Mouse (Mus musculus) lung, embryonic 16.5 days (tissue): ENCODE measurements around the gene Sec14l1. TPM values are rescaled to one million over a fixed set of nuclear protein-coding genes. Genes with fewer than 3 reads are reported as not detected.
"Not testable (repeated sequence)": the region's sequence is repeated elsewhere in the genome, so short reads cannot be mapped to it uniquely, and the experiment has no call there.

ENCODE experiments used
- ATAC-seq: fragments of 200-750 bp; cut with Nextera tagmentation; 2 replicates; pipeline ENCODE4 v1.8.0; 2017; ENCODE audit warnings: low read depth, mild to moderate bottlenecking, moderate library complexity
- H3K27ac ChIP-seq: fragments of 300-500 bp; sonication (generic); 2 replicates; pipeline ENCODE4 v1.5.1; 2014; ENCODE audit warnings: mild to moderate bottlenecking, control low read depth, low read length
- H3K27me3 ChIP-seq: fragments of 300-500 bp; sonication (generic); 2 replicates; pipeline ENCODE4 v1.6.1; 2014; ENCODE audit warnings: low read depth, low read length, mixed read lengths; ENCODE audit not compliant: control insufficient read depth, insufficient read depth
- H3K36me3 ChIP-seq: fragments of 300-500 bp; sonication (generic); 2 replicates; pipeline ENCODE4 v1.6.1; 2014; ENCODE audit warnings: low read length; ENCODE audit not compliant: control insufficient read depth, insufficient read depth
- H3K4me1 ChIP-seq: fragments of 300-500 bp; sonication (generic); replicated peaks from 2 replicates; pipeline ENCODE4 v1.6.1; 2014; ENCODE audit warnings: low read length, mixed read lengths; ENCODE audit not compliant: control insufficient read depth, insufficient read depth
- H3K4me2 ChIP-seq: fragments of 300-500 bp; sonication (generic); 2 replicates; pipeline ENCODE4 v1.6.1; 2014; ENCODE audit warnings: low read depth, low read length, control low read depth
- H3K4me3 ChIP-seq: fragments of 300-500 bp; sonication (generic); 2 replicates; pipeline ENCODE4 v1.5.1; 2014; ENCODE audit warnings: mild to moderate bottlenecking, low read length, control low read depth
- H3K9ac ChIP-seq: fragments of 300-500 bp; sonication (generic); 2 replicates; pipeline ENCODE4 v1.6.1; 2014; ENCODE audit warnings: low read length, control low read depth
- H3K9me3 ChIP-seq: fragments of 300-500 bp; sonication (generic); 2 replicates; pipeline ENCODE4 v1.6.1; 2016; ENCODE audit warnings: low read length; ENCODE audit not compliant: control insufficient read depth
- WGBS: fragments of 180-500 bp; shearing (Covaris S2); extraction: QIAGEN DNeasy Blood & Tissue Kit; methylation state at CpG from one replicate; pipeline ENCODE4 v1.1.7; 2014; 5-methylcytosine and 5-hydroxymethylcytosine counted together
- polyA plus RNA-seq: library from polyadenylated mRNA; unstranded; fragments of >200 nt; fragmentation: Nextera tagmentation; extraction: Ambion mirVana; gene quantifications from 2 replicates; pipeline ENCODE4 v1.2.1, GENCODE M21; 2015

Sec14l1 gene
- 74.5 and 76.5 TPM in 2 replicates for polyA plus RNA-seq

DNA sequence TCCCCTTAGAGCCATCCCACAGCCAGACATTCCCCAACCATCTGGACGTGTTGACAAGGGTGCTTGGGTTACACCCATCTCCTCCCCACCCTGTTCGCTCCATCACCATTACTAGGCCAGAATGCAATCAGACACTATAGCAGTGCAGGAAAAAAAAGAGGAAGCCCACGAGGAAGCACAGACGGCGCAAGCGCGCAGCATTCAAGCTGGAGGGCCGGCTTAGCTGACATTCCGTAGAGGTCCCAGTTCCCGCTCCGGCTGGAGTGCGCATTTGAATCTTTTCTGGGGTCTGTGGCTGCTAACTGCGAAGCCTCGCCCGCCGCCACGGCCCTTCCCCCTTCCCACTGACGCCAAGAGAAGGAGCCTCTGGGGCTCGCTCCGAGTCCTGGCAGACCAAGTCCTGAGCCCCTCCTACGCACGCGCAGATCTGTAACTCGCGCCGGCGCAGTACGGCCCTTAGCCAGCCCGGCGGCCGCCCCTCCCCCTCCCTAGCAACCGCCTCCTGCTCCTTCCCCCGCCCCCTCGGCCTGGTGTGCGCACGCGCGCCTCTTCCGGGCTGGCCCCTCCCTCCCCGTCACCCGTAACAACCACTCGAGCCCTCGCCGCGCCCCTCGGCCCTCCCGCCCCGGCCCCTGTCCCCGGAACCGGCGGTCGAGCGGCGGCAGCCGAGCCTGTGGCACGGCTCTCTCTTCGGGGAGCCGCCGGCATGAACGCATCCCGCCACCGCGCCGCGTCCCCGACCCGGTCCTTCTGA is at the start of gene Sec14l1:
Sec14l1 (plus strand) TSS at position 577 of the 754 bp plus-strand sequence.
- peak within 1 kb of the TSS; percentile 95 for H3K27ac ChIP-seq
- H3K27me3 ChIP-seq: no peaks in the 10 kb centered on the region
- no peaks in the 10 kb centered on the region for H3K36me3 ChIP-seq
- H3K9ac ChIP-seq: peak within 1 kb of the TSS; percentile 92
- ATAC-seq: peak; percentile 95
- peak within 1 kb of the TSS; percentile 83 for H3K4me3 ChIP-seq
- H3K9me3 ChIP-seq: 0 out of 2 replicates have a peak, but pooled peaks cover 3% of the 10 kb centered on the region
- peaks cover 42% of the 10 kb centered on the region for H3K4me1 ChIP-seq
- H3K4me2 ChIP-seq: peak within 1 kb of the TSS; percentile 74
- WGBS: 0% methylated on average over 41 of the region's 67 CpGs

DNA sequence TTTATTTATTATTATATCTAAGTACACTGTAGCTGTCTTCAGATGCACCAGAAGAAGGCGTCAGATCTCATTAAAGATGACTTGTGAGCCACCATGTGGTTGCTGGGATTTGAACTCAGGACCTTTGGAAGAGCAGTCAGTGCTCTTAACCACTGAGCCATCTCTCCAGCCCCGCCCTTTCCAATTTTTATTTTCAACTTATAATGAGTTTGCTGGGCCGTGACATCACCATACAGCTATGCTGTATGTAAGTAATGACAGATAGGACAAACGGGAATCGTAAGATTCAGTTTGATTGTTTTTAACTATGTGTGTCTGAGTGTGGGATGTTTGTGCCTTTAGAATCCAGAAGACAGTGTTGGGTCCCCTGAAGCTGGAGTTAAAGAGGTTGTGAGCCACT is 49.4 kb upstream of the Sec14l1 start:
- WGBS: 61% methylated on average over 5 of the region's 5 CpGs
- not testable (repeated sequence) for H3K4me2 ChIP-seq, ATAC-seq, H3K36me3 ChIP-seq, H3K4me3 ChIP-seq, H3K4me1 ChIP-seq, H3K27me3 ChIP-seq, H3K9ac ChIP-seq, H3K27ac ChIP-seq, H3K9me3 ChIP-seq

DNA sequence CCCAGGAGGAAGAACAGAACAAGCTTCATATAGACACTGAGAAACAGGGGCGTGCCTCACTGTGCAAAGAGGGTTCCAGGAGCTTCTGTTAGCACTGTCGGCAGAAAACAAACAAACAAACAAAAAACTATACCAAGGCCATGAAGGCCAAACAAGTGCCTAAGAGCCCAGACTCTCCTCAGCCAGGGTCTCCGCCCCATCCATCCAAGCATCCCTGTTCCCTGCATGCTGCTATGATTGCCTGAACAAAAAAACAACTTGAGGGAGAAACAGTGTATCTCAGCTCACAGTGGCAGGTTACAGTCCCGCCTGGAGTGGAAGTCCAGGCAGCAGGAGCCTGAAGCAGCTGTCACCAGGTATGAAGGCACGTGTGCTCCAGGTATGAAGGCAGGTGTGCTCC is 48.2 kb upstream of the Sec14l1 start:
- H3K4me2 ChIP-seq: no peak overlapping the region
- H3K9ac ChIP-seq: no peak overlapping the region
- no peaks in the 10 kb centered on the region for H3K36me3 ChIP-seq
- H3K4me3 ChIP-seq: no peak overlapping the region
- no peaks in the 10 kb centered on the region for H3K9me3 ChIP-seq
- H3K4me1 ChIP-seq: no peaks in the 10 kb centered on the region
- no peaks in the 10 kb centered on the region for H3K27me3 ChIP-seq
- 52% methylated on average over 5 of the region's 5 CpGs for WGBS
- ATAC-seq: no peak
- no peak overlapping the region for H3K27ac ChIP-seq

DNA sequence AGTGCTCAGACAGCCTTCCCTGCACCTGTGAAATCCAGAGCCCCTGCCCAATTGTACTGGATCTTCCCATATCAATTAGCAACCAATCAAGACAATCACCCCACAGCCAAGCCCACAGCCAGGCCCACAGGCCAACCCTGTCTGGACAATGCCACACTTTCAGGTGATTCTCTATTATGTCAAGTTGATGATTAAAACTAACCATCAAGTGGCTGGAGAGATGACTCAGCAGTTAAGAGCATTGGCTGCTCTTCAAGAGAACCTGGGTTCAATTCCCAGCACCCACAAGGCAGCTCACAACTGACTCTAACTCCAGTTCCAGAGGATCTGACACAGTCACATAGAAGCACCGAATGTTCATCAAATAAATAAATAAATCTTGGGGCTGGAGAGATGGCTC is 46.6 kb upstream of the Sec14l1 start:
- Histone ChIP-seq H3K9ac (no peak overlapping the region), H3K27me3 (no peaks in the 10 kb centered on the region), H3K4me1 (no peaks in the 10 kb centered on the region), H3K27ac (no peak overlapping the region), H3K36me3 (no peaks in the 10 kb centered on the region), H3K4me3 (no peak overlapping the region), H3K4me2 (no peak overlapping the region), H3K9me3 (no peaks in the 10 kb centered on the region)
- 74% methylated on average over 1 of the region's 1 CpGs for WGBS
- no peak for ATAC-seq

DNA sequence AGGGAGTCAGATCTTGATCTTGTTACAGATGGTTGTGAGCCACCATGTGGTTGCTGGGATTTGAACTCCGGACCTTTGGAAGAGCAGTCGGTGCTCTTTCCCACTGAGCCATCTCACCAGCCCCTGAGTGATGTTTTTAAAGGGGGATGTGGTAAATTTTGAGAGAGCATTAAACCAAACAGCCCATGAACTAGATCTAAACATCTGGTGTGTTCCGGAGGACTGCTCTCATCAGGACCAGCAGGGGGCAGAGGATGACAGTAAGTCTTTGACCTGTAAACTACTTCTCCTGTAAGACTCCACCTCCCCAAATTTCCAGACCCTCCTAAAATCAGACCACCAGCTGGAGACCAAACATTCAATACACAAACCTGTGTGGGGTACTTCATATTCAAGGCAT is 45.9 kb upstream of the Sec14l1 start:
- H3K4me1 ChIP-seq: no peaks in the 10 kb centered on the region
- H3K27me3 ChIP-seq: no peaks in the 10 kb centered on the region
- H3K4me2 ChIP-seq: no peak overlapping the region
- no peak overlapping the region for H3K9ac ChIP-seq
- 64% methylated on average over 3 of the region's 3 CpGs for WGBS
- H3K9me3 ChIP-seq: no peaks in the 10 kb centered on the region
- no peaks in the 10 kb centered on the region for H3K36me3 ChIP-seq
- H3K4me3 ChIP-seq: no peak overlapping the region
- ATAC-seq: no peak
- no peak overlapping the region for H3K27ac ChIP-seq

DNA sequence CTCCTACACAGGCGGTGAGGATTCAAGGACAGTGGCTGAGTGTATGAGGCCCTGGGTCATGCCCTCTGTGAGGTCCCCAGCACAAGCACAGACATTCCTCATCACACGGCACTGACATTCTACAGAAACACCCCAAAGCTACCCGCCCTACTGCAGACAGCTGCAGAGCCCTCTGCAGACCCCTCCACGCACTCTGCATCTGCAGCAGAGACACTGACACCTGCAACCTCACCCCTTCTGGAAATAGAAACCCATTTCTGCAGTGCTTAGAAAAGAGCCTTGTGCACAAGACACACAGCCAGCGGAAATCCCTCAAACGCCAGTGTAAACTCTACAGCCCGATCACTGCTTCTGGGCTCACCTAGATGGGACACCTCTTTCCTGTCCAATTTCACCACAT is 44.3 kb upstream of the Sec14l1 start:
- no peak overlapping the region for H3K4me2 ChIP-seq
- ATAC-seq: no peak
- no peaks in the 10 kb centered on the region for H3K27me3 ChIP-seq
- no peak overlapping the region for H3K9ac ChIP-seq
- H3K27ac ChIP-seq: no peak overlapping the region
- no peaks in the 10 kb centered on the region for H3K9me3 ChIP-seq
- H3K4me3 ChIP-seq: no peak overlapping the region
- no peaks in the 10 kb centered on the region for H3K36me3 ChIP-seq
- no peaks in the 10 kb centered on the region for H3K4me1 ChIP-seq
- 59% methylated on average over 7 of the region's 7 CpGs for WGBS

DNA sequence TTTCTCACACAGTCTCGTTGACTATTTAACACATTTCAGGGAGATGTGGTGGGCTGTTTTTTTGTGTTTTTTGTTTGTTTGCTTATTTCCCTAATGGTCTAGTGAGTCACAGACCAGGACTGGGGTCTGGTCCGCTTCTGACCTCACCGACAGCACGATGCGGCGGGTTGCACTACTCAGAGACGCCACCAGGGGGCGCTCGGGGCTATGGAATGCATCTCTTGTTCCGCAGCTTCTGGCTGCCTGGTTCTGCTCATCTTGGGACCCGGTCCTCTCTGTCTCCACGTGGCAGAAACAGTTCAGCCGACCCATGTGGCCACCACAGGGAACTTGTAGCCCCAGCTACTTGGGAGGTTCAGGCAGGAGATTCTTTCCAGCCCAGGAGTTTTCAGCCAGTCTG is 42.8 kb upstream of the Sec14l1 start:
- Histone ChIP-seq H3K27me3 (no peaks in the 10 kb centered on the region), H3K9ac (no peak overlapping the region), H3K4me3 (no peak overlapping the region), H3K4me2 (no peak overlapping the region), H3K36me3 (no peaks in the 10 kb centered on the region), H3K9me3 (no peaks in the 10 kb centered on the region), H3K4me1 (peaks cover 5% of the 10 kb centered on the region), H3K27ac (no peak overlapping the region)
- 1% methylated on average over 13 of the region's 13 CpGs for WGBS
- peak; percentile 24 for ATAC-seq

DNA sequence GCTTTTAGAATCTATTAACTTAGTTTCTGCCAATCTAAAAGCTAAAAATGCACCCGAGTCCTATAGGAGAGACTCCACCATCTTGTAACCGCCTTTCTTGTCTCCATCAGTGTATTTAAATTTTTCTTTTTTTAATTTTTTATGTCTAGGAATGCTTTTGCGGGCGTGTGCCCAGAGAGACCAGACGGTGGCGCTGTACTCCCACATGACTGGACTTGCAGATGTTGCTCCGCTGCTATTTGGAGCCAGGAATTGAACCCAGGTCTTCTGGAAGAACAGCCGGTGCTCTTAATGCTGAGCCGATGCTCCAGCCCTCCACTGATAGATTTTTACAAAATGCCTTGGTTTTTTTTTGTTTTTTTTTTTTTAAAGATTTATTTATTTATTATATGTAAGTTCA is 41.5 kb upstream of the Sec14l1 start:
- no peak for ATAC-seq
- Histone ChIP-seq H3K27me3 (no peaks in the 10 kb centered on the region), H3K27ac (no peak overlapping the region), H3K9ac (no peak overlapping the region), H3K4me2 (no peak overlapping the region), H3K9me3 (no peaks in the 10 kb centered on the region), H3K36me3 (no peaks in the 10 kb centered on the region), H3K4me3 (no peak overlapping the region), H3K4me1 (peaks cover 15% of the 10 kb centered on the region)
- WGBS: 95% methylated on average over 9 of the region's 9 CpGs

DNA sequence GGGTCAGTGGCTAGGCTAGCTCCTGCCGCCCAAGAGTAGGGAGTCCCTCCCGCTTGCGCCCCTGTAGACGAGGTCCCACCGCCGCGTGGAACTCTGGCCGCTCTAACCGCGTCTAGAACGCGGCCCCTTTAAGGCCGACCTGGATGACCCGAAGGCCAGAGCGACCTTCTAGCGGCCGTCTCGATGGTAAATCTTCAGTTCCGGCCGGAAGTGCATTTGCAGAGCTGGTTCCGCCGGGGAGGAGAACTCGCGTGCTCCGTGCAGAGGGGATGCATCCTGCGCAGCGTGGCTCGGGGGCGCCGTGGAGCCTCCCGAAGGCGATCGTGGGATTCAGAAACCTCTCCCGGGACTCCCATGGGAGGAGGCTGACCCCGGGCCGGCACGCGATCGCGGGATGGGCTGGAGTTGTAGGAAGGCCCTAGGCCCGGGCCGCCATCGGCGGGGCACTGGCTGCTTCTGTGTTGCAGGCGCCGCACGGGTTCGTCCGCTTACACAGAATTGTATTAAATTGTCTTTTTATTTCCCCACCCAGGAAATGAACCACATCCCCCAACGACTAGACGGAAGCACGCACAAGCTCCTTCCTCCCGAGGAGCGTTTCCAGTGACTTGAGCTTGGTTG is 38.3 kb upstream of the Sec14l1 start:
- Histone ChIP-seq H3K36me3 (peaks cover 14% of the 10 kb centered on the region), H3K4me3 (peak overlapping the region; percentile 97), H3K9me3 (no peaks in the 10 kb centered on the region), H3K4me1 (peaks cover 26% of the 10 kb centered on the region), H3K9ac (peak overlapping the region; percentile 94), H3K27ac (peak overlapping the region; percentile 88), H3K4me2 (peak overlapping the region; percentile 76), H3K27me3 (no peaks in the 10 kb centered on the region)
- peak; percentile 79 for ATAC-seq
- WGBS: under 1% methylated on average over 54 of the region's 54 CpGs
